Mouse (Mus musculus): ENCODE results near the gene Ube2s. TPM values are rescaled to one million over a fixed set of nuclear protein-coding genes. Genes with fewer than 3 reads are reported as not detected.

Gene Ube2s
- polyA plus RNA-seq, 1 experiment, result 474 TPM

GRCm38 (mm10) chr7:4851315-4851688, 38.9 kb upstream of the Ube2s start:
- Histone ChIP-seq H3K36me3 (ENCODE audit: control insufficient read depth, insufficient read depth, low read length, poor library complexity, severe bottlenecking) (no peaks in the 10 kb centered on the region), H3K4me3 (ENCODE audit: low read depth, low read length) (no peak overlapping the region), H3K9me3 (replicated peaks; ENCODE audit: control insufficient read depth, insufficient read depth, low read length, poor library complexity, severe bottlenecking) (no peaks in the 10 kb centered on the region), H3K27ac (ENCODE audit: insufficient read depth, low read length) (no peak overlapping the region), H3K4me1 (ENCODE audit: control insufficient read depth, insufficient read depth, low read length) (no peaks in the 10 kb centered on the region), H3K27me3 (ENCODE audit: control insufficient read depth, insufficient read depth, low read length, poor library complexity, severe bottlenecking) (no peaks in the 10 kb centered on the region), H3K9ac (ENCODE audit: low read depth, poor library complexity, severe bottlenecking) (no peak overlapping the region)
- no peak for TF ChIP-seq POLR2A (IDR thresholded peaks at IDR 0.05; ENCODE audit: insufficient read depth, low read length)
- 0 out of 2 replicates have a peak, but pooled peaks have one; percentile 22 for TF ChIP-seq EP300 (IDR thresholded peaks at IDR 0.05; ENCODE audit: insufficient read depth, low read depth, low read length)

GRCm38 (mm10) chr7:4850621-4851314, 38.4 kb upstream of the Ube2s start:
- TF ChIP-seq POLR2A (IDR thresholded peaks at IDR 0.05; ENCODE audit: insufficient read depth, low read length), result no peak
- TF ChIP-seq EP300 (IDR thresholded peaks at IDR 0.05; ENCODE audit: insufficient read depth, low read depth, low read length), result no peak
- TF ChIP-seq CTCF (IDR thresholded peaks at IDR 0.05; ENCODE audit: low read depth, low read length), result no peak
- no peak overlapping the region for H3K4me3 ChIP-seq (ENCODE audit: low read depth, low read length)
- no peak overlapping the region for H3K9ac ChIP-seq (ENCODE audit: low read depth, poor library complexity, severe bottlenecking)
- H3K36me3 ChIP-seq (ENCODE audit: control insufficient read depth, insufficient read depth, low read length, poor library complexity, severe bottlenecking), result no peaks in the 10 kb centered on the region
- no peaks in the 10 kb centered on the region for H3K9me3 ChIP-seq (replicated peaks; ENCODE audit: control insufficient read depth, insufficient read depth, low read length, poor library complexity, severe bottlenecking)
- H3K4me1 ChIP-seq (ENCODE audit: control insufficient read depth, insufficient read depth, low read length), result no peaks in the 10 kb centered on the region
- H3K27ac ChIP-seq (ENCODE audit: insufficient read depth, low read length), result no peak overlapping the region
- no peaks in the 10 kb centered on the region for H3K27me3 ChIP-seq (ENCODE audit: control insufficient read depth, insufficient read depth, low read length, poor library complexity, severe bottlenecking)

GRCm38 (mm10) chr7:4849372-4849771, 37.0 kb upstream of the Ube2s start:
- Histone ChIP-seq H3K4me1 (ENCODE audit: control insufficient read depth, insufficient read depth, low read length) (no peaks in the 10 kb centered on the region), H3K9ac (ENCODE audit: low read depth, poor library complexity, severe bottlenecking) (no peak overlapping the region), H3K9me3 (replicated peaks; ENCODE audit: control insufficient read depth, insufficient read depth, low read length, poor library complexity, severe bottlenecking) (no peaks in the 10 kb centered on the region), H3K36me3 (ENCODE audit: control insufficient read depth, insufficient read depth, low read length, poor library complexity, severe bottlenecking) (no peaks in the 10 kb centered on the region), H3K27me3 (ENCODE audit: control insufficient read depth, insufficient read depth, low read length, poor library complexity, severe bottlenecking) (no peaks in the 10 kb centered on the region), H3K4me3 (ENCODE audit: low read depth, low read length) (no peak overlapping the region), H3K27ac (ENCODE audit: insufficient read depth, low read length) (no peak overlapping the region)
- TF ChIP-seq CTCF (IDR thresholded peaks at IDR 0.05; ENCODE audit: low read depth, low read length) (no peak), EP300 (IDR thresholded peaks at IDR 0.05; ENCODE audit: insufficient read depth, low read depth, low read length) (no peak), POLR2A (IDR thresholded peaks at IDR 0.05; ENCODE audit: insufficient read depth, low read length) (no peak)

DNA sequence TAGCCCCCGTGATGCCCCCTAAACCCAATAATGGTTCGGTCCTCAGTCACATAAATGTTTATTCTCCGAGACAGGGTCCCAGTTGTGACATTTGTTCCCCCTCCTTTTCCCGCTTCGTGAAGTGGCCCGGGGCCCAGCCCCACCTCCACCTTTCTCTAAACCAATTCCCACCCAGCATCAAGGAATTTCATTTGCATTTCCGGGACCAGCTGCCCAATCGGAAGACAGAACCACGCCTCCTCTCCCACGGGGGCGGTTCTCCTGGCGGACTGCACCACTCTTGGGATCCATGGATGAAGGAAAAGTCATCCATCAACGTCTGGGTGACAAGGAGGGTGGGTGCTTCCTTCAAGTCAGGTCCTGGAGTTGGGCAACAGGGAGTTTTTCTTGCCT, 32.5 kb upstream of the Ube2s start:
- H3K4me1 ChIP-seq (ENCODE audit: control insufficient read depth, insufficient read depth, low read length), result peaks cover 5% of the 10 kb centered on the region
- H3K36me3 ChIP-seq (ENCODE audit: control insufficient read depth, insufficient read depth, low read length, poor library complexity, severe bottlenecking), result no peaks in the 10 kb centered on the region
- TF ChIP-seq POLR2A (IDR thresholded peaks at IDR 0.05; ENCODE audit: insufficient read depth, low read length), result no peak
- TF ChIP-seq CTCF (IDR thresholded peaks at IDR 0.05; ENCODE audit: low read depth, low read length), result no peak
- no peak for TF ChIP-seq EP300 (IDR thresholded peaks at IDR 0.05; ENCODE audit: insufficient read depth, low read depth, low read length)
- peak overlapping the region; percentile 39 for H3K9ac ChIP-seq (ENCODE audit: low read depth, poor library complexity, severe bottlenecking)
- H3K9me3 ChIP-seq (replicated peaks; ENCODE audit: control insufficient read depth, insufficient read depth, low read length, poor library complexity, severe bottlenecking), result no peaks in the 10 kb centered on the region
- no peak overlapping the region for H3K27ac ChIP-seq (ENCODE audit: insufficient read depth, low read length)
- peak overlapping the region; percentile 74 for H3K4me3 ChIP-seq (ENCODE audit: low read depth, low read length)
- no peaks in the 10 kb centered on the region for H3K27me3 ChIP-seq (ENCODE audit: control insufficient read depth, insufficient read depth, low read length, poor library complexity, severe bottlenecking)

DNA sequence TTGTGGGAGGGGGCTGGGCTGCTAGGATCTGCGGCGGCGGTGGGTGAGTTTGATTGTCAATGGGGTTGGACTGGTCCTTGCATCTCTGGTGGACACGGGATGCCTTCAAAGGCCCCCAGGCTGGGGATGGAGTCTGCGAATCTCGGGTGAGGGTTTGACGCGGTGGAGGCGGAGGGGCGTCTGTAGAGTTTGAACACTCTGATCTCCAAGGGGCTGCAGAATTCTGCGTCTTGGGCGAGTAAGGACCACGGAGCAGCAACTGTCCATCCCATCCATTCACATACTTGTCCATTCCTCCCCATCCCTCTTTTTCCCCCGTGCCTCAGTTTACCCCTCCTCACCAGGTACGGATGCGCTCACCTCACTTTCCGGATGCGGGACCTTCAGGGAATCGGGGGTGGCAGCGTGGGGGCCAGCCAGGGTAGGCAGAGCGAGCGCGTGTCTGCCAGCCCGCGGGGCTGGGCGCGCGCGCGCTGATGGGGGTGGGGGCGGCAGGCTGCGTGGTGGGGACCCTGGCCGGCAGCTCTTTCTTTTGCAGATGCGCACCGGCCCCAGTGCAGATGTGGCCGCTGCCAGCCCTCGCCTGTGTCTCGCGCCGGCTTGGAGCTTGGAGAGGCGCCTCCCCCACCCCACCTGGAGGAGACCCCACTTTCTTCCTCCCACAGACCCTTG, 32.0 kb upstream of the Ube2s start, which contains the start of gene Shisa7:
Gene Shisa7, minus strand, starts transcription at position 452 of the 672 bp plus-strand sequence.
- Histone ChIP-seq H3K36me3 (ENCODE audit: control insufficient read depth, insufficient read depth, low read length, poor library complexity, severe bottlenecking) (no peaks in the 10 kb centered on the region), H3K9ac (ENCODE audit: low read depth, poor library complexity, severe bottlenecking) (peak within 1 kb of the TSS; percentile 39), H3K4me1 (ENCODE audit: control insufficient read depth, insufficient read depth, low read length) (peaks cover 5% of the 10 kb centered on the region), H3K27ac (ENCODE audit: insufficient read depth, low read length) (no peak within 1 kb of the TSS), H3K27me3 (ENCODE audit: control insufficient read depth, insufficient read depth, low read length, poor library complexity, severe bottlenecking) (no peaks in the 10 kb centered on the region), H3K4me3 (ENCODE audit: low read depth, low read length) (peak within 1 kb of the TSS; percentile 74), H3K9me3 (replicated peaks; ENCODE audit: control insufficient read depth, insufficient read depth, low read length, poor library complexity, severe bottlenecking) (no peaks in the 10 kb centered on the region)
- TF ChIP-seq POLR2A (IDR thresholded peaks at IDR 0.05; ENCODE audit: insufficient read depth, low read length), result no peak
- no peak for TF ChIP-seq CTCF (IDR thresholded peaks at IDR 0.05; ENCODE audit: low read depth, low read length)
- TF ChIP-seq EP300 (IDR thresholded peaks at IDR 0.05; ENCODE audit: insufficient read depth, low read depth, low read length), result no peak
